Mouse (Mus musculus) neural tube, embryonic 13.5 days (tissue): Measurements from ENCODE around the gene Olfr1322. TPM values are rescaled to one million over a fixed set of nuclear protein-coding genes. Genes with fewer than 3 reads are reported as not detected.

Experiments used
- ATAC-seq: fragments of 200-750 bp; cut with Nextera tagmentation; 2 replicates; pipeline ENCODE4 v1.8.0; 2017; ENCODE audit warnings: low read depth, mild to moderate bottlenecking, moderate TSS enrichment, moderate library complexity
- H3K27ac ChIP-seq: fragments of 300-500 bp; sonication (generic); replicated peaks from 2 replicates; pipeline ENCODE4 v1.5.1; 2015; ENCODE audit warnings: moderate library complexity, mild to moderate bottlenecking, inconsistent platforms
- H3K27me3 ChIP-seq: fragments of 300-500 bp; sonication (generic); 2 replicates; pipeline ENCODE4 v1.6.1; 2015; ENCODE audit warnings: mild to moderate bottlenecking, inconsistent platforms
- H3K36me3 ChIP-seq: fragments of 300-500 bp; sonication (generic); 2 replicates; pipeline ENCODE4 v1.6.1; 2015; ENCODE audit warnings: mild to moderate bottlenecking, inconsistent platforms
- H3K4me1 ChIP-seq: fragments of 300-500 bp; sonication (generic); replicated peaks from 2 replicates; pipeline ENCODE4 v1.6.1; 2015; ENCODE audit warnings: inconsistent platforms
- H3K4me2 ChIP-seq: fragments of 300-500 bp; sonication (generic); 2 replicates; pipeline ENCODE4 v1.6.1; 2015; ENCODE audit warnings: inconsistent platforms, mild to moderate bottlenecking, moderate library complexity
- H3K4me3 ChIP-seq: fragments of 300-500 bp; sonication (generic); 2 replicates; pipeline ENCODE4 v1.5.1; 2015; ENCODE audit warnings: mild to moderate bottlenecking, inconsistent platforms
- H3K9ac ChIP-seq: fragments of 300-500 bp; sonication (generic); 2 replicates; pipeline ENCODE4 v1.6.1; 2015; ENCODE audit warnings: moderate library complexity, mild to moderate bottlenecking, inconsistent platforms
- H3K9me3 ChIP-seq: fragments of 300-500 bp; sonication (generic); 2 replicates; pipeline ENCODE4 v1.6.1; 2016; ENCODE audit warnings: inconsistent platforms
- WGBS: fragments of 180-500 bp; shearing (Covaris S2); methylation state at CpG from one replicate; pipeline ENCODE4 v1.1.7; 2015; 5-methylcytosine and 5-hydroxymethylcytosine counted together
- polyA plus RNA-seq: library from polyadenylated mRNA; unstranded; fragments of >200 nt; fragmentation: Nextera tagmentation; extraction: Ambion mirVana; gene quantifications from 2 replicates; pipeline ENCODE4 v1.2.1, GENCODE M21; 2015

Olfr1322 gene
- polyA plus RNA-seq: not detected in 2 replicates

DNA sequence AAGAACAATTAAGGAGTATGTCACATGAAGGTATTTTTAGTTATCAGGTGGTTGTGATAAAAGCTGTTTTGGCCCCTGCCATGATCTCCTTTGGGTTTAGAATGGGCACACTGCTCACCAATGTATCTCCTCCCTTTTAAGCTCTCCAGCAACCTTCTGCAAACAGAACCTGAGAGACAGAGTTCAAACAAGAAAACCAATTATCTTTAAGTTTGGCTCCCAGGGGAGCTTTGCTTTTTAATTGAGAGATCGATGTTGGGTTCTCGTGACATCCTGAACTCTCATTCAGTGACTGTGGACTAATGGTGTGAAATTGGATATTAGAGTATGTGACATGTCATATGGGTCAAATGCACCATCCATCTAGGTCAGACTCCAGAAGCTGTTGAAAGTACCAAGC, at the start of gene Olfr1322:
Gene Olfr1322 (minus strand): TSS at position 101 of the 400 bp plus-strand sequence.
- Histone ChIP-seq H3K36me3 (no peaks in the 10 kb centered on the region), H3K4me1 (no peaks in the 10 kb centered on the region), H3K9ac (no peak within 1 kb of the TSS), H3K27me3 (no peaks in the 10 kb centered on the region), H3K9me3 (no peaks in the 10 kb centered on the region), H3K4me2 (no peak within 1 kb of the TSS), H3K4me3 (no peak within 1 kb of the TSS), H3K27ac (no peak within 1 kb of the TSS)
- 86% methylated on average over 2 of the region's 2 CpGs for WGBS
- ATAC-seq: no peak

DNA sequence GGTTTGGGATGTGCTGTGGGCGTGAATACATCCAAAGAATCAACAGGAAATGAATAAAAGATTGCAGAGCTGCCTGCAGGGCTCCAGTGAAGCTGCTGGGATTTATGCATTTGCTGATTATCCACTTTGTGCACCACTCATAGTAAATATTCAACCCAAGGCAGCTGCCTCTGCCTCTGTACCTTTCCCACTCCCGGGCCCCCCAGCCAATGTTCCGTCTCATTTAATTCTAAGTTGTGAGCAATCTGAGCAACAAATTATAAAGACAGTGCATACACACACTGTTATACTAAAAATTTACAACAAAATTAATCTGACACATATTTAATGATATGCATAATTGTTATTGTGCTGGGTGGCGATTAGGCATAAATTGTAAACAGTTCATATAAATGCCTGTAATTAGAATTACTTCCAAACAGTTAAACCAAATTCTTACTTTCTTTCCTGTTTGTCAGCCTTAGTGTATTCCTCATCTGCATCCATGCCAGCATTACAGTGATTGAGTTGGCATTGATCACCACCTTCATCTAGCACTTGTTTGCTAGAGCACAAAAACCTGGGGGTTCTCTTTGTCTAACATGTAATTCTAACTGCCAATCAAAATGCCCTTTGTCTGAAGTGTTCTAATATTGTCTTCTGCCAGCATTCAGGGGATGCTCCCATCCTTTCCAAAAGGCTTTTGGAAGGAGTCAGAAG, 13.5 kb downstream of the Olfr1322 start:
- Histone ChIP-seq H3K27ac (no peak overlapping the region), H3K4me3 (no peak overlapping the region), H3K36me3 (no peaks in the 10 kb centered on the region), H3K4me1 (no peaks in the 10 kb centered on the region), H3K9ac (no peak overlapping the region), H3K27me3 (no peaks in the 10 kb centered on the region), H3K9me3 (no peaks in the 10 kb centered on the region), H3K4me2 (no peak overlapping the region)
- WGBS: 80% methylated on average over 4 of the region's 4 CpGs
- no peak for ATAC-seq

Other genes with a start within 250 kb of the Olfr1322 start
- gene Olfr1320, start 219.2 kb downstream of the Olfr1322 start, polyA plus RNA-seq: not detected in 2 replicates
- not detected in 2 replicates for gene Olfr1321, start 156.4 kb downstream of the Olfr1322 start, polyA plus RNA-seq
- gene Igsf1, start 93.7 kb downstream of the Olfr1322 start, polyA plus RNA-seq: 2.6 and 3.4 TPM in 2 replicates
- gene Olfr1323, start 127.9 kb upstream of the Olfr1322 start, polyA plus RNA-seq: not detected in 2 replicates